Mouse (Mus musculus): ENCODE data around the gene Gzmf. TPM values are rescaled to one million over a fixed set of nuclear protein-coding genes. Genes with fewer than 3 reads are reported as not detected.
"Not testable (repeated sequence)": the region's sequence is repeated elsewhere in the genome, so short reads cannot be mapped to it uniquely, and the experiment has no call there.

Gzmf gene
- not detected in 2 replicates for polyA plus RNA-seq (2015; fragmentation: Nextera tagmentation; extraction: Ambion mirVana)

GRCm38 (mm10) chr14:56211317-56211716 is at the start of gene Gzmf:
Gzmf (minus strand) TSS chr14:56211417.
- no peak for ATAC-seq
- Histone ChIP-seq H3K27ac (ENCODE audit: low read length) (no peak within 1 kb of the TSS), H3K27me3 (replicated peaks; ENCODE audit: control insufficient read depth, insufficient read depth, low read length) (no peaks in the 10 kb centered on the region), H3K4me1 (replicated peaks; ENCODE audit: control insufficient read depth, insufficient read depth, low read length) (no peaks in the 10 kb centered on the region), H3K4me3 (replicated peaks; ENCODE audit: low read length) (no peak within 1 kb of the TSS), H3K9ac (replicated peaks; ENCODE audit: low read depth, low read length) (no peak within 1 kb of the TSS), H3K4me2 (ENCODE audit: low read length) (no peak within 1 kb of the TSS), H3K9me3 (ENCODE audit: control insufficient read depth, low read length) (no peaks in the 10 kb centered on the region), H3K36me3 (ENCODE audit: control insufficient read depth, insufficient read depth) (no peaks in the 10 kb centered on the region)
- WGBS: 88% methylated on average over 4 of the region's 4 CpGs

GRCm38 (mm10) chr14:56240409-56240808 is 29.2 kb upstream of the Gzmf start:
- no peak for ATAC-seq
- Histone ChIP-seq H3K9me3 (ENCODE audit: control insufficient read depth, low read length) (no peaks in the 10 kb centered on the region), H3K4me3 (replicated peaks; ENCODE audit: low read length) (no peak overlapping the region), H3K27me3 (replicated peaks; ENCODE audit: control insufficient read depth, insufficient read depth, low read length) (no peaks in the 10 kb centered on the region), H3K4me1 (replicated peaks; ENCODE audit: control insufficient read depth, insufficient read depth, low read length) (no peaks in the 10 kb centered on the region), H3K4me2 (ENCODE audit: low read length) (no peak overlapping the region), H3K27ac (ENCODE audit: low read length) (no peak overlapping the region), H3K9ac (replicated peaks; ENCODE audit: low read depth, low read length) (no peak overlapping the region), H3K36me3 (ENCODE audit: control insufficient read depth, insufficient read depth) (no peaks in the 10 kb centered on the region)

GRCm38 (mm10) chr14:56234556-56234955 is 23.3 kb upstream of the Gzmf start, which contains the start of gene Gzmc:
Gzmc (minus strand) TSS chr14:56234656.
- no peak within 1 kb of the TSS for H3K4me2 ChIP-seq (ENCODE audit: low read length)
- H3K9ac ChIP-seq (replicated peaks; ENCODE audit: low read depth, low read length): no peak within 1 kb of the TSS
- no peaks in the 10 kb centered on the region for H3K36me3 ChIP-seq (ENCODE audit: control insufficient read depth, insufficient read depth)
- ATAC-seq: no peak
- no peaks in the 10 kb centered on the region for H3K9me3 ChIP-seq (ENCODE audit: control insufficient read depth, low read length)
- no peaks in the 10 kb centered on the region for H3K27me3 ChIP-seq (replicated peaks; ENCODE audit: control insufficient read depth, insufficient read depth, low read length)
- WGBS: 80% methylated on average over 2 of the region's 2 CpGs
- no peaks in the 10 kb centered on the region for H3K4me1 ChIP-seq (replicated peaks; ENCODE audit: control insufficient read depth, insufficient read depth, low read length)
- H3K4me3 ChIP-seq (replicated peaks; ENCODE audit: low read length): no peak within 1 kb of the TSS
- no peak within 1 kb of the TSS for H3K27ac ChIP-seq (ENCODE audit: low read length)

- Histone ChIP-seq H3K4me1 (replicated peaks; ENCODE audit: control insufficient read depth, insufficient read depth, low read length) (no peaks in the 10 kb centered on the region), H3K9ac (replicated peaks; ENCODE audit: low read depth, low read length) (no peak overlapping the region)
- 95% methylated on average over 1 of the region's 1 CpGs for WGBS
These were observed 5.6 kb downstream of the Gzmf start for GRCm38 (mm10) chr14:56205613-56206012.

GRCm38 (mm10) chr14:56205021-56205420 is 6.2 kb downstream of the Gzmf start:
- H3K9ac ChIP-seq (replicated peaks; ENCODE audit: low read depth, low read length); H3K4me2 ChIP-seq (ENCODE audit: low read length); H3K27ac ChIP-seq (ENCODE audit: low read length); ATAC-seq; H3K27me3 ChIP-seq (replicated peaks; ENCODE audit: control insufficient read depth, insufficient read depth, low read length); H3K9me3 ChIP-seq (ENCODE audit: control insufficient read depth, low read length); H3K4me3 ChIP-seq (replicated peaks; ENCODE audit: low read length); H3K36me3 ChIP-seq (ENCODE audit: control insufficient read depth, insufficient read depth); H3K4me1 ChIP-seq (replicated peaks; ENCODE audit: control insufficient read depth, insufficient read depth, low read length): not testable (repeated sequence)
- WGBS: 41% methylated on average over 5 of the region's 5 CpGs

More at GRCm38 (mm10) chr14:56205613-56206012, 5.6 kb downstream of the Gzmf start:
- no peak overlapping the region for H3K4me2 ChIP-seq (ENCODE audit: low read length)
- no peak for ATAC-seq
- H3K27me3 ChIP-seq (replicated peaks; ENCODE audit: control insufficient read depth, insufficient read depth, low read length): no peaks in the 10 kb centered on the region
- H3K27ac ChIP-seq (ENCODE audit: low read length): no peak overlapping the region
- H3K36me3 ChIP-seq (ENCODE audit: control insufficient read depth, insufficient read depth): no peaks in the 10 kb centered on the region
- H3K4me3 ChIP-seq (replicated peaks; ENCODE audit: low read length): no peak overlapping the region
- H3K9me3 ChIP-seq (ENCODE audit: control insufficient read depth, low read length): no peaks in the 10 kb centered on the region

GRCm38 (mm10) chr14:56203975-56204374 is 7.2 kb downstream of the Gzmf start:
- H3K4me2 ChIP-seq (ENCODE audit: low read length): no peak overlapping the region
- WGBS: 6% methylated on average over 2 of the region's 2 CpGs
- no peak overlapping the region for H3K9ac ChIP-seq (replicated peaks; ENCODE audit: low read depth, low read length)
- no peak overlapping the region for H3K4me3 ChIP-seq (replicated peaks; ENCODE audit: low read length)
- H3K36me3 ChIP-seq (ENCODE audit: control insufficient read depth, insufficient read depth): no peaks in the 10 kb centered on the region
- no peak for ATAC-seq
- H3K9me3 ChIP-seq (ENCODE audit: control insufficient read depth, low read length): no peaks in the 10 kb centered on the region
- no peaks in the 10 kb centered on the region for H3K4me1 ChIP-seq (replicated peaks; ENCODE audit: control insufficient read depth, insufficient read depth, low read length)
- H3K27me3 ChIP-seq (replicated peaks; ENCODE audit: control insufficient read depth, insufficient read depth, low read length): no peaks in the 10 kb centered on the region
- H3K27ac ChIP-seq (ENCODE audit: low read length): no peak overlapping the region

GRCm38 (mm10) chr14:56186946-56187345 is 24.3 kb downstream of the Gzmf start:
- no peak for ATAC-seq
- Histone ChIP-seq H3K4me3 (replicated peaks; ENCODE audit: low read length) (no peak overlapping the region), H3K36me3 (ENCODE audit: control insufficient read depth, insufficient read depth) (no peaks in the 10 kb centered on the region), H3K27me3 (replicated peaks; ENCODE audit: control insufficient read depth, insufficient read depth, low read length) (no peaks in the 10 kb centered on the region), H3K4me1 (replicated peaks; ENCODE audit: control insufficient read depth, insufficient read depth, low read length) (no peaks in the 10 kb centered on the region), H3K9me3 (ENCODE audit: control insufficient read depth, low read length) (no peaks in the 10 kb centered on the region), H3K9ac (replicated peaks; ENCODE audit: low read depth, low read length) (no peak overlapping the region), H3K4me2 (ENCODE audit: low read length) (no peak overlapping the region), H3K27ac (ENCODE audit: low read length) (no peak overlapping the region)
- 61% methylated on average over 6 of the region's 6 CpGs for WGBS

- Histone ChIP-seq H3K4me3 (replicated peaks; ENCODE audit: low read length) (no peak overlapping the region), H3K27me3 (replicated peaks; ENCODE audit: control insufficient read depth, insufficient read depth, low read length) (no peaks in the 10 kb centered on the region), H3K9me3 (ENCODE audit: control insufficient read depth, low read length) (no peaks in the 10 kb centered on the region), H3K4me1 (replicated peaks; ENCODE audit: control insufficient read depth, insufficient read depth, low read length) (no peaks in the 10 kb centered on the region), H3K4me2 (ENCODE audit: low read length) (no peak overlapping the region), H3K36me3 (ENCODE audit: control insufficient read depth, insufficient read depth) (no peaks in the 10 kb centered on the region), H3K9ac (replicated peaks; ENCODE audit: low read depth, low read length) (no peak overlapping the region), H3K27ac (ENCODE audit: low read length) (no peak overlapping the region)
- WGBS: 80% methylated on average over 5 of the region's 5 CpGs
- no peak for ATAC-seq
These were observed 24.7 kb downstream of the Gzmf start for GRCm38 (mm10) chr14:56186521-56186920.

GRCm38 (mm10) chr14:56177651-56178050 is 33.6 kb downstream of the Gzmf start:
- H3K9me3 ChIP-seq (ENCODE audit: control insufficient read depth, low read length); H3K4me1 ChIP-seq (replicated peaks; ENCODE audit: control insufficient read depth, insufficient read depth, low read length); H3K4me2 ChIP-seq (ENCODE audit: low read length); H3K27me3 ChIP-seq (replicated peaks; ENCODE audit: control insufficient read depth, insufficient read depth, low read length); H3K9ac ChIP-seq (replicated peaks; ENCODE audit: low read depth, low read length); ATAC-seq; H3K36me3 ChIP-seq (ENCODE audit: control insufficient read depth, insufficient read depth); H3K27ac ChIP-seq (ENCODE audit: low read length); H3K4me3 ChIP-seq (replicated peaks; ENCODE audit: low read length): not testable (repeated sequence)
- 22% methylated on average over 8 of the region's 8 CpGs for WGBS

GRCm38 (mm10) chr14:56174499-56174898 is 36.7 kb downstream of the Gzmf start, which contains the start of gene Gzmn:
Gzmn (minus strand) TSS chr14:56174599.
- 92% methylated on average over 5 of the region's 5 CpGs for WGBS
- Histone ChIP-seq H3K9ac (replicated peaks; ENCODE audit: low read depth, low read length) (no peak within 1 kb of the TSS), H3K9me3 (ENCODE audit: control insufficient read depth, low read length) (no peaks in the 10 kb centered on the region), H3K27me3 (replicated peaks; ENCODE audit: control insufficient read depth, insufficient read depth, low read length) (no peaks in the 10 kb centered on the region), H3K27ac (ENCODE audit: low read length) (no peak within 1 kb of the TSS), H3K36me3 (ENCODE audit: control insufficient read depth, insufficient read depth) (no peaks in the 10 kb centered on the region), H3K4me2 (ENCODE audit: low read length) (no peak within 1 kb of the TSS), H3K4me3 (replicated peaks; ENCODE audit: low read length) (no peak within 1 kb of the TSS), H3K4me1 (replicated peaks; ENCODE audit: control insufficient read depth, insufficient read depth, low read length) (no peaks in the 10 kb centered on the region)
- no peak for ATAC-seq
